Mouse (Mus musculus) heart, postnatal 0 days (tissue): ENCODE measurements at regions not wholly inside any gene's neighbourhood (a gene's known extent, or its start where the extent isn't known, plus 50 kb on each side); places are given as distances from the start of the nearest gene placed in this dataset.

Source experiments
- CTCF ChIP-seq: IDR thresholded peaks from 2 replicates; pipeline ENCODE4 v1.5.1; 2016; ENCODE audit warnings: antibody characterized with exemption, control low read depth, low read depth
- EP300 ChIP-seq: IDR thresholded peaks from 2 replicates; pipeline ENCODE4 v1.6.1; 2016; ENCODE audit warnings: antibody characterized with exemption, low read depth

- no peak for TF ChIP-seq EP300
- no peak for TF ChIP-seq CTCF
Measured at GRCm38 (mm10) chr13:18485080-18485479, 87.6 kb upstream of the Pou6f2 start.
